Mouse (Mus musculus): ENCODE results near the gene Clpp. TPM values are rescaled to one million over a fixed set of nuclear protein-coding genes. Genes with fewer than 3 reads are reported as not detected.

Gene Clpp
- polyA plus RNA-seq, 1 experiment = 31.1 TPM

- no peaks in the 10 kb centered on the region for H3K36me3 ChIP-seq (ENCODE audit: control insufficient read depth, insufficient read depth, low read length)
- H3K4me1 ChIP-seq (ENCODE audit: control insufficient read depth, insufficient read depth, low read length) = peaks cover 4% of the 10 kb centered on the region
- no peak overlapping the region for H3K27ac ChIP-seq (ENCODE audit: control insufficient read depth, insufficient read depth, low read depth, low read length)
- no peak for TF ChIP-seq POLR2A (IDR thresholded peaks at IDR 0.05; ENCODE audit: control insufficient read depth, low read depth, low read length)
- no peak for TF ChIP-seq CTCF (IDR thresholded peaks at IDR 0.05; ENCODE audit: control insufficient read depth, insufficient read depth, insufficient replicate concordance, low read depth, low read length)
- H3K4me3 ChIP-seq (ENCODE audit: control insufficient read depth, low read depth, low read length) = no peak overlapping the region
- H3K27me3 ChIP-seq (ENCODE audit: control insufficient read depth, insufficient read depth, low read length) = no peaks in the 10 kb centered on the region
Observed at GRCm38 (mm10) chr17:56962642-56963405, 27.3 kb upstream of the Clpp start.

GRCm38 (mm10) chr17:56963646-56964045 lies 26.5 kb upstream of the Clpp start:
- TF ChIP-seq POLR2A (IDR thresholded peaks at IDR 0.05; ENCODE audit: control insufficient read depth, low read depth, low read length) (no peak), CTCF (IDR thresholded peaks at IDR 0.05; ENCODE audit: control insufficient read depth, insufficient read depth, insufficient replicate concordance, low read depth, low read length) (no peak)
- no peaks in the 10 kb centered on the region for H3K36me3 ChIP-seq (ENCODE audit: control insufficient read depth, insufficient read depth, low read length)
- H3K4me1 ChIP-seq (ENCODE audit: control insufficient read depth, insufficient read depth, low read length) = no peaks in the 10 kb centered on the region
- no peaks in the 10 kb centered on the region for H3K27me3 ChIP-seq (ENCODE audit: control insufficient read depth, insufficient read depth, low read length)
- no peak overlapping the region for H3K4me3 ChIP-seq (ENCODE audit: control insufficient read depth, low read depth, low read length)
- no peak overlapping the region for H3K27ac ChIP-seq (ENCODE audit: control insufficient read depth, insufficient read depth, low read depth, low read length)

DNA sequence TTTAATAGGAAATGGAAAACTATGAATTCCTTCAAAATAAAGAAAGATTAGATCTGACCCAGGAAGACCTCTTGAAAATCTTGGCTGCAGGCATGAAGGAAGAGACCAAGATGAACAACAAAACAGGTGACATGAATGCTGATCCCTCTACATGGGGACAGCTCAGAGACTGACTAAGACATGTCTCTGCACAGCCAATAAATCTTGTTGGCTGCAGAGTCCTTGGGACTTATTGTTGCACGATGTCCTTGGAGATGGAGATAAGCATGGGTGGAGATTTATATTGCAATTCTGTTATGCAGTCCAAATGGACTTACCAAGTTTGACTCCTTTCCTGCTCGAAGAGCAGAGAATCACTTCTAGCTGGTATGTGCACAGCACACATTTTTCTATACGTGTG lies 20.8 kb upstream of the Clpp start:
- TF ChIP-seq POLR2A (IDR thresholded peaks at IDR 0.05; ENCODE audit: control insufficient read depth, low read depth, low read length) (no peak), CTCF (IDR thresholded peaks at IDR 0.05; ENCODE audit: control insufficient read depth, insufficient read depth, insufficient replicate concordance, low read depth, low read length) (no peak)
- no peak overlapping the region for H3K27ac ChIP-seq (ENCODE audit: control insufficient read depth, insufficient read depth, low read depth, low read length)
- H3K4me3 ChIP-seq (ENCODE audit: control insufficient read depth, low read depth, low read length) = no peak overlapping the region
- H3K4me1 ChIP-seq (ENCODE audit: control insufficient read depth, insufficient read depth, low read length) = peaks cover under 1% of the 10 kb centered on the region
- no peaks in the 10 kb centered on the region for H3K36me3 ChIP-seq (ENCODE audit: control insufficient read depth, insufficient read depth, low read length)
- H3K27me3 ChIP-seq (ENCODE audit: control insufficient read depth, insufficient read depth, low read length) = no peaks in the 10 kb centered on the region

- H3K36me3 ChIP-seq (ENCODE audit: control insufficient read depth, insufficient read depth, low read length) = no peaks in the 10 kb centered on the region
- no peaks in the 10 kb centered on the region for H3K27me3 ChIP-seq (ENCODE audit: control insufficient read depth, insufficient read depth, low read length)
- H3K4me3 ChIP-seq (ENCODE audit: control insufficient read depth, low read depth, low read length) = no peak overlapping the region
- no peak overlapping the region for H3K27ac ChIP-seq (ENCODE audit: control insufficient read depth, insufficient read depth, low read depth, low read length)
- H3K4me1 ChIP-seq (ENCODE audit: control insufficient read depth, insufficient read depth, low read length) = peaks cover 5% of the 10 kb centered on the region
- no peak for TF ChIP-seq CTCF (IDR thresholded peaks at IDR 0.05; ENCODE audit: control insufficient read depth, insufficient read depth, insufficient replicate concordance, low read depth, low read length)
- no peak for TF ChIP-seq POLR2A (IDR thresholded peaks at IDR 0.05; ENCODE audit: control insufficient read depth, low read depth, low read length)
Observed at GRCm38 (mm10) chr17:56970081-56970480, 20.0 kb upstream of the Clpp start.

DNA sequence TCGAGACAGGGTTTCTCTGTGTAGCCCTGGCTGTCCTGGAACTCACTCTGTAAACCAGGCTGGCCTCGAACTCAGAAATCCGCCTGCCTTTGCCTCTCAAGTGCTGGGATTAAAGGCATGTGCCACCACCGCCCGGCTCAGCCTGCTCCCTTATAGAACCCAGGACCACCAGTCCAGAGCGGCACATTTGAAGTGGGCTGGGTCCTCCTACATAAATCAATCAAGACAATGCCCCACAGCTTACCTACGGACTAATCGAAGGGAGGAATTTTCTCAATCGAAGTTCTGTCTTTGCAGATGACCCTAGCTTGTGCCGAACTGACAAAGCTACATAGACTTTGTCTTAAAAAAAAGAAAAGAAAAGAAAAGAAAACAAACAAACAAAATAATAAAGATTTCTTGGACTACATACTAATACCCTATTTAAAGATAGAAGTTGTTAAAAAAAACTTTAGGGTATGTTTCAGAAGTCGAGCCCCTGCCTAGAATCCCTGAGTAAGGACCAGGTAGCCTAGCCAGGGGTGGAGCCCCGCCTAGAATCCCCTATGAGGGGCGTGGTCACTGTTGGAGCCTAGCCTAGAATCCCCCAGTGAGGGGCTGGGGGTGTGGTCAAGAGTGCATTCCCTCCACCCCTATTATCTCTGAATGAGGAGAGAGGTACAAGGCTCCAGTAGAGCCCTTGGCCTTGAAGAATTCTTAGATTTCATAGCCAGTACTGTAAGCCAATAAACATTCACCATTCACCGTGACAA lies 16.0 kb upstream of the Clpp start:
- peaks cover 5% of the 10 kb centered on the region for H3K4me1 ChIP-seq (ENCODE audit: control insufficient read depth, insufficient read depth, low read length)
- H3K36me3 ChIP-seq (ENCODE audit: control insufficient read depth, insufficient read depth, low read length) = no peaks in the 10 kb centered on the region
- no peak overlapping the region for H3K27ac ChIP-seq (ENCODE audit: control insufficient read depth, insufficient read depth, low read depth, low read length)
- no peaks in the 10 kb centered on the region for H3K27me3 ChIP-seq (ENCODE audit: control insufficient read depth, insufficient read depth, low read length)
- TF ChIP-seq POLR2A (IDR thresholded peaks at IDR 0.05; ENCODE audit: control insufficient read depth, low read depth, low read length) (no peak), CTCF (IDR thresholded peaks at IDR 0.05; ENCODE audit: control insufficient read depth, insufficient read depth, insufficient replicate concordance, low read depth, low read length) (no peak)
- no peak overlapping the region for H3K4me3 ChIP-seq (ENCODE audit: control insufficient read depth, low read depth, low read length)

- peaks cover 5% of the 10 kb centered on the region for H3K4me1 ChIP-seq (ENCODE audit: control insufficient read depth, insufficient read depth, low read length)
- H3K27me3 ChIP-seq (ENCODE audit: control insufficient read depth, insufficient read depth, low read length) = no peaks in the 10 kb centered on the region
- no peak overlapping the region for H3K4me3 ChIP-seq (ENCODE audit: control insufficient read depth, low read depth, low read length)
- no peaks in the 10 kb centered on the region for H3K36me3 ChIP-seq (ENCODE audit: control insufficient read depth, insufficient read depth, low read length)
- TF ChIP-seq POLR2A (IDR thresholded peaks at IDR 0.05; ENCODE audit: control insufficient read depth, low read depth, low read length) (no peak), CTCF (IDR thresholded peaks at IDR 0.05; ENCODE audit: control insufficient read depth, insufficient read depth, insufficient replicate concordance, low read depth, low read length) (no peak)
- no peak overlapping the region for H3K27ac ChIP-seq (ENCODE audit: control insufficient read depth, insufficient read depth, low read depth, low read length)
Observed at GRCm38 (mm10) chr17:56974708-56975240, 15.3 kb upstream of the Clpp start.

- Histone ChIP-seq H3K4me1 (ENCODE audit: control insufficient read depth, insufficient read depth, low read length) (peaks cover 5% of the 10 kb centered on the region), H3K4me3 (ENCODE audit: control insufficient read depth, low read depth, low read length) (no peak overlapping the region)
Observed at GRCm38 (mm10) chr17:56975391-56975790, 14.7 kb upstream of the Clpp start.

More at GRCm38 (mm10) chr17:56975391-56975790, 14.7 kb upstream of the Clpp start:
- no peaks in the 10 kb centered on the region for H3K27me3 ChIP-seq (ENCODE audit: control insufficient read depth, insufficient read depth, low read length)
- H3K27ac ChIP-seq (ENCODE audit: control insufficient read depth, insufficient read depth, low read depth, low read length) = no peak overlapping the region
- no peaks in the 10 kb centered on the region for H3K36me3 ChIP-seq (ENCODE audit: control insufficient read depth, insufficient read depth, low read length)
- TF ChIP-seq POLR2A (IDR thresholded peaks at IDR 0.05; ENCODE audit: control insufficient read depth, low read depth, low read length) (no peak), CTCF (IDR thresholded peaks at IDR 0.05; ENCODE audit: control insufficient read depth, insufficient read depth, insufficient replicate concordance, low read depth, low read length) (no peak)

All from testis, adult 2 months (tissue).